ENCODE assay signal across 14 mouse cellular contexts in genomic region chr5:142338051-142338450, GRCm38 (mm10).
"Had no signal": no experiment of that assay in that cellular context is flagged by ENCODE, and none has a peak within 500 bp of the region (broad histone marks: within the 10 kb centered on the region; RNA-seq: fewer than 3 reads in every experiment).

No protein-coding gene starts in this region.

- H3K9ac ChIP-seq: intestine, embryonic 15.5 days; liver, embryonic 14.5 days; liver, postnatal 0 days; midbrain, embryonic 12.5 days; midbrain, embryonic 15.5 days; neural tube, embryonic 12.5 days; neural tube, embryonic 15.5 days had no signal

- H3K4me3 ChIP-seq: intestine, embryonic 15.5 days; midbrain, embryonic 12.5 days; midbrain, embryonic 15.5 days; neural tube, embryonic 12.5 days; neural tube, embryonic 15.5 days had no signal

- H3K27me3 ChIP-seq: intestine, embryonic 15.5 days; midbrain, embryonic 12.5 days; midbrain, embryonic 15.5 days; neural tube, embryonic 12.5 days; neural tube, embryonic 15.5 days had no signal

- H3K27ac ChIP-seq: intestine, embryonic 15.5 days; liver, embryonic 14.5 days; macrophage; midbrain, embryonic 12.5 days; midbrain, embryonic 15.5 days; neural tube, embryonic 12.5 days; neural tube, embryonic 15.5 days had no signal

- DNase-seq: kidney, adult 18-20 months; kidney, adult 9 months; liver, postnatal 0 days; lung, postnatal 14 days; thymus, adult 18-20 months; thymus, postnatal 36 days had no signal

- H3K36me3 ChIP-seq: intestine, embryonic 15.5 days; midbrain, embryonic 12.5 days; midbrain, embryonic 15.5 days; neural tube, embryonic 12.5 days; neural tube, embryonic 15.5 days had no signal

- H3K4me2 ChIP-seq: intestine, embryonic 15.5 days; liver, embryonic 11.5 days; midbrain, embryonic 12.5 days; midbrain, embryonic 15.5 days; neural tube, embryonic 12.5 days; neural tube, embryonic 15.5 days had no signal

- ATAC-seq: intestine, embryonic 15.5 days; liver, postnatal 0 days; midbrain, embryonic 15.5 days had no signal

- H3K9me3 ChIP-seq: intestine, embryonic 15.5 days; midbrain, embryonic 12.5 days; midbrain, embryonic 15.5 days; neural tube, embryonic 12.5 days; neural tube, embryonic 15.5 days had no signal

- H3K4me1 ChIP-seq: midbrain, embryonic 12.5 days; midbrain, embryonic 15.5 days; neural tube, embryonic 12.5 days had no signal
